Mouse (Mus musculus) lung, adult 2 months (tissue): Measurements from ENCODE around the gene Cep55.

ENCODE experiments used
- CTCF ChIP-seq: fragments of 200-500 bp; IDR thresholded peaks from 2 replicates; pipeline ENCODE4 v1.5.1; 2011; ENCODE audit warnings: mild to moderate bottlenecking, low read length, control low read depth; ENCODE audit not compliant: insufficient read depth
- POLR2A ChIP-seq: fragments of 200-500 bp; IDR thresholded peaks from 2 replicates; pipeline ENCODE4 v1.6.1; 2011; ENCODE audit warnings: low read depth, mild to moderate bottlenecking, control low read depth, low read length, borderline replicate concordance; ENCODE audit errors: extremely low read depth

DNA sequence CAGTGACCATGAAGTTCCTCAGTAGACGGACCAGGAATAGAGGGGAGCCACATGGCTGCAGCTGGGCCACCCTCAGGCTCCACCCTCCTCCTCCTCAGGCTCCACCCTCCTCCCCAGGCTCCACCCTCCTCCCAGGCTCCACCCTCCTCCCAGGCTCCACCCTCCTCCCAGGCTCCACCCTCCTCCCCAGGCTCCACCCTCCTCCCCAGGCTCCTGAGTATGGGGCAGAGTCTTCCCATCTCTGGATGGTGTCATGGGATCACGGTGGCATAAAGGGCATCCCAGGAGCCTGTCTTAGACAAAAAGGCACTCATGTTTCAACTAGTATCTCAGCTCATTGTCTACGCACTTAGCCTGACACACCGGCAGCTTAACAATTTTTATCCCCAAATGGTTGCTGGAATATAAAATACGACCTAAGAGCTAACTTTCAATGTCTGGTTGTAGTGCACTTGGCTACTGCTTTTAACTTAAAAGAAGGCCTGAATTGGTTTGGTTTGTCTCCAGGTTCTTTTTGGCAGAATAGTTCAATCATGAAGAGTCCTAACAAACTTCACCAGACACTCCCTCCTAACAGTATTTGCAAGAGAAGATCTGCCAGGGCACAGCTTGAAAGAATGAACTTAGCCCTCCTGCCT, 65.4 kb downstream of the Cep55 start:
- TF ChIP-seq POLR2A (no peak), CTCF (no peak)
